Mouse (Mus musculus) spleen, adult 18-20 months (tissue): Measurements from ENCODE around the gene Tent4b.

Experiments
- DNase-seq, 2 experiments: peaks; one replicate each; pipeline ENCODE4 v3.0.0; 2022; ENCODE audit warnings: mixed read lengths in 2 of 2

The Tent4b gene

DNA sequence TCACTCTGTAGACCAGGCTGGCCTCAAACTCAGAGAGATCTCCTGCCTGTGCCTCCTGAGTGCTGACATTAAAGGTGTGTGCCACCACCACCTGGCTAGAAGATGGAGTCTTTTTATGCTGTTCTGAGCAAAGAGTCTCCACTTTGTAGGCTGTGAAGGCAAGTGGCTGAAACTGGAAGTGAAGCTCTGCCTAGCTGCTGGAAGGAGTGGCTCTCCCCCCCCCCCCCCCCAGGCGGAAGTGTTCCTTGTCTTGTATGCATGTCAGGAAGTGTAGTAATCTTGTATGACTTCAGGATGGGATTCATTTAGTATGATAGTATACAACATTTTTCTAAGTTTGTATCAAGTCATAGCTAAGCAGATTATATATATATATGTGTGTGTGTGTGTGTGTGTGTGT, 29.8 kb downstream of the Tent4b start:
- no peak for DNase-seq

DNA sequence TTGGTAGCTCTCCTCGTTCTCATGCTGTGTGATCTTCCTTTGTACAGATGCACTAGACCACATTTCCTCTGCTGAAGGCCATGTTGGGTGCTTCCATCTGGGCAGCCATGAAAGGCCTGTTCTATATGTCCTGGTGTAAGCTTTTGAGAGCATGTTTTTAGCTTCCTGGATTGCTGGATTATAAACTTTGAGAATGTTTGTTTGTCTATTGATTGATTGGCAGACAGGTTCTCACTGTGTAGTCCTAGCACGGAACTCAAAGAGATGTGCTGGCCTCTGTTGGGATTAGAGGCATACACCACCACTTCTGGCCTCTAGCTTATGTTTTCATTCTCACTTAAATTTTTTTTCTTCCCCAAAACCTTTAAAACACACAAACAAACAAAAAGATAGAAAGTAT, 37.7 kb downstream of the Tent4b start:
- DNase-seq = no peak

DNA sequence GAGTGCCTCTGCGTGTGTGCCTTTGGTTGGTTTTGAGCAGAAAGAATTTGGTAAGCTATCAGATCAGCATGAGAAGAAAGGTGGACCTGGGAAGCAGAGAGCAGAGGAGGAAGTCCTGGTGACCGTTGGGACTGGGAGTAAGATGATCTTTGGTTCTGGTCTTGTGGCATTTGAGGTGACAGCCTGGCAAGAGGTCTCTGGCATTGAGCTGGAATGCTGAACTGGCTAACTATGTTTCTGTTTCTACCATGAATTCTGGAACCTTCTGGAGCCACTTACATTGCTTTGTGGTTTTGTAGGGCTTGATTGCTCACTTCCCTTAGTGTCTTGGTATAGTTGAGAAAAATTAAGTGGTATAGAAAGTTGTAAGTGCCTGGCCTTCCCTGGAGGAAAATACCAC, 38.6 kb downstream of the Tent4b start:
- DNase-seq = no peak

DNA sequence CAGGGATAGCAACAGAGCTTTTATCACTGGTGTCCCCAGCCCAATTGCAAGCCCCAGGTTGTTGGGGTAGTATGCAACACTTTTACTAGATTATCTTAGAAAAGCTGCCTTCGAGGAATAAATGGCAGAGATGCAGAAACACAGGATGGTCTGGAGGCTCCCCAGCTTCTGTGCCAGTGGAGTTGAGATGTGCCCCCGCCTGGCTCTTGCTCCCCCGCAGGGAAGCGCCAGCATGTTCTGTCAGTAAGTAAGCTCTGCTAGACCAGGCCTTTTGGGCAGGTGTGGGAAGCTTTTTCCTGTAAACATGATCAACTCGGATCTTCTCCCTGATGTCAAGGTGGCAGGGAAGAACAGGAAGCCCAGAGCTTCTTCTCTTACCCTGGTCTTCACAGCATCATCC, 40.3 kb downstream of the Tent4b start:
- no peak for DNase-seq

DNA sequence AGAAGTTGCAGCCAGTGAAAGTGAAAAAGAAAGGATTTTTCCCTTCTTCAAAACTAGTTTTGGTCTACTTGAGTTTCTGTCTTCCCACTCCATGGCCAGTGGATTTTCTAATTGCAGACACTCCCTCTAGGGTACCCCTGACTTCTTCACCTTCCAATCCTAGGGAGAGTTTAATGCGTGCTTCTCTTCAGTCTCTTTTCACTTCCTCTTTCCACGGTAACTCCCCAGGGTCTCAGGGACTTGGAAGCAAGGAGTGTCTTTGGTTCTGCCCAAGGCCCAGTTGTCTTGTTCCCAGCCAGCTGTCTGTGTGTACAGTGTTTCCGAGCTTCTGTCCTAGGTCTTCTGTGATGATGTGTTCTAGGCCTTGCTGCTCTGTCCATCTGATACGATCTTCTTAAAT, 42.9 kb downstream of the Tent4b start:
- DNase-seq = no peak

GRCm38 (mm10) chr8:88244298-88244697, 45.3 kb downstream of the Tent4b start:
- peak; percentile 38 to 59 for DNase-seq

DNA sequence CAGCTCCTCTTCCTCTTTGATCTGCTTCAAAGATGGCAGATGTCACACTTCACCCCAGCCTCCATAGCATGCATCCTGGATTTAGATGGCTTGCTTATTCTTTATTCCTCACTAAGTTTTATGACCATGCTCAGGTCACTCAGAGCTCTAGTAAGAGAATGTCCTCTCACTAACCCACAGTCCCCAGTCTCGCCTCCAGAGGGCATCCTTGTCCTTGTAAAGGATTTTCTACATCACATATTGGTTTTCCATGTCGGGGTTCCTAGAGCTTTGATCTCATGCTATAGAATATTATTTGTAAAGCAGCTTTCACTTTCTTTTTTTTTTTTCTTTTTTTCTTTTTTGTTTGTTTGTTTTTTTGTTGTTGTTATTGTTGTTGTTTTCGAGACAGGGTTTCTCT, 53.8 kb downstream of the Tent4b start:
- DNase-seq = peak in 1 of 2 experiments; percentile 34

DNA sequence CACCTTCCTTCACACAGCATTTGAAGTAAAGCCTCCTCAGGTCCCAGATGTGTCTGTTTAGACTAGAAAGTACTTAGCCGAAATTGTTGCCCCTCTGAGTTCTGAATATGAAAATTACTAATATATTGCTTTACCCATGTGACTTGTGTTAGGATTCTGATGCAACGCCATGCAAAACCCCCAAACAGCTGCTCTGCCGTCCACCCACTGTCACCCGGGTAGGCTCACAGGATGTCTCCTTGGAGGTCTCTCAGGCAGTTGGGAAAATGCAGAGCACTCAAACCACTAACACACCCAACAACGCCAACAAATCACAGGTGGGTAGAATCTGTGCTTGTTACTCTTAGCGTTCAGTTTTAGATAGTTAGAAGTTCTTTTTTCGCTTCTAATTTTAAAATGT, 55.9 kb downstream of the Tent4b start:
- no peak for DNase-seq

GRCm38 (mm10) chr8:88258024-88258423, 59.0 kb downstream of the Tent4b start:
- DNase-seq = no peak

DNA sequence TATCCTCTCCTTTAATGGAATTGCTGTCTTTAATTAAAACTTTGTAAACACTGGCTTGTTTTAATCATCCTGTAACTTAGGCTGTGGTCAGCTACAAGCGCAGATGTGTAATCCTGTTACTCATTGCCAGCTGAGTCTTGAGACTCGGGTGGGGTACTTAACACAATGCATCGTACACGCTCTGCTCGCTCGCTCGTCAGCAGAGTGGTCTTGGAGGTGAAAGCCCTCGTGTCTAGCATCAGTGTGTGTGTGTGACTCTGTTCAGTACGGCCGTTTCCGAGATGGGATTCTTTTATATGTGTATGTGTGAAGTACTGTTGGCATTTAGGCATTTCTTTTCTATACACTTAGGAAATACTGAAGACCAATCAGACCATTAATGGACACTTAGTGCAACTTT, 59.5 kb downstream of the Tent4b start:
- DNase-seq = no peak

GRCm38 (mm10) chr8:88260466-88260980, 61.5 kb downstream of the Tent4b start:
- no peak for DNase-seq

DNA sequence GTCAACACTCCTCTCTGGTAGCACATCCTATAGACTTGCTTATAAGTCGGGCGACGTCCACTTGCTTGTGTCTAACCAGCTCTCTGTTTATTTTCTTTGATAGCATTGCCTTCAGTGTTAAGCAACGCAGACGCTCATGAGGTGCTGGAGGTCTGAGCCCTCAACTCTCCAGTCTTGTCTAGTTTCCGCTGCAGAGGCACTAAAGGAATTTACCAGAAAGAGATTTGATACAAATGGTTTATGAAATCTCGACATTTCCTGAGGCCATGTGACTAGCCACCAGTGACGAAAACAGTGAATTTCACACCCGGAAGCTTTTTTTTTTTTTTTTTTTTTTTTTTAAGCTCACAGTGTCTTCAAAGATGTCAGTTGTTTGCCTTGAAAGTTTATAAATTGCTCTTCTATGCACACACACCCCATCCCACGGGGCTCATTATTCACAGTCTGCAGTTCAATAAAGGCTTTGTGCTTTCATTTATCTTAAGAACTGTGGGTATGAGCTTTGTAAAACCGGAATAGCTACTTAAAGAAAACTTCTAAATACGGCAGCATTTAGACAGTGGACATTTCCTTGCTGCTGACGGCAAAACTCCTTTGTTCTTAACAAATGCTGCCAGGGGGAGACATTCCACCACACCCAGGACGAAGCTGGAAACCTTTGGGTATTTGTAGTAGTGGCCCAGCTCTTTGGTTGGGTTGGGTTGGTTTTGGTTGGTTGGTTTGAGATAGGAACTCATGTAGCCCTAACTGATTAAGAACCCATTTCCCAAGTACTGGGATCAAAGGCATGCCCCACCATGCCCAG, 64.0 kb downstream of the Tent4b start:
- DNase-seq = no peak

DNA sequence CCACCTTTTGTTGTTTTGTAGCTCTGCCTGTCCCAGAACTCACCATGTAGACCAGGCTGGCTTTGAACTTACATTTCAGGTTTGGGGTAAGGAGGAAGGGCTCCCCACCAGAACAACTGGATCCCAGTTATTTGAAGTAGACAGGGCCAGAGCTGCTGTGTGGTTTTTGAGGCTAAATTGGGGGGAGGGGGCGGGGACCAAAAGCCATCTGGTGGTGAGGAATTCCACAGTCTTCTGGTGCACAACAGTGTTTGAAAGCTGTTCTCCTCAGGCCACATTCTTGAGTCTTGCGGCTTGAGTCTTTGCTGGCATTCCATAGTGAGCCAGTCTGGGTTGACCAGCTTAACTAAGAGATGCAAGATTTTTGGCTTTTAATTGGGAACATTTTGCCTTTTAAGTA, 66.5 kb downstream of the Tent4b start:
- no peak for DNase-seq

DNA sequence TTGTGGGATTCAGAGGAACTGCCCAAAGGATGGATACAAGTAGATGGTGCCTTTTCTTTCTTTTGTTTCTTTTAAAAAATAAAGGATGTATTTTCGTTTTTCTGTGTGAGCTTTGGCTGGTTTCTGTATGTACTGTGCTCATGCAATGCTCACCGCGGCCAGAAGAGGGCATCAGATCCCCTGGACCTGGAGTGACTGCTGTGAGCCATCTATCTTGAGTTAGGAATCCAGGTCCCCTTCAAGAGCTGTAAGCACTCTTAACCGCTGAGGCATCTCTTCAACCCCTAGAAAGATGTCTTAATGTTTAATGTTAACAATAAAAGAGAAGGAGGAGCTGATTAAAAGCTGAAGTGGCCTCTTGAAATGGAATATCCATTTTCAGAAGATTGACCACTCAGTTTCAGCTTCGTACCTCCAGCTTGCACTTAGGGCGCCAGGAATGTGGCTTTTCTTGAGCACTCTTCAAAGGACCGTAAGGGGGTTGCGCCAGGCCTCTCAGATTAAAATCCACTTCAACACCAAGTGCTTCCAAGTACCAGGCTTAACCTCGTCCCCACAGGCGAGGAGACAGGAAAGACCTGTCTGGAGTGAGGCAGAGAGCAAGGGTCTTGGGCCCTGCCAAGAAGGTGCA, 67.3 kb downstream of the Tent4b start:
- peak; percentile 66 to 83 for DNase-seq

- no peak for DNase-seq
These were observed 67.9 kb downstream of the Tent4b start for GRCm38 (mm10) chr8:88266801-88267403.

- no peak for DNase-seq
These were observed 70.3 kb downstream of the Tent4b start for GRCm38 (mm10) chr8:88269107-88269875.

GRCm38 (mm10) chr8:88270086-88270485, 71.1 kb downstream of the Tent4b start:
- no peak for DNase-seq

GRCm38 (mm10) chr8:88272231-88273050, 73.4 kb downstream of the Tent4b start, which contains the start of gene Adcy7:
TSS of gene Adcy7 (plus strand) at chr8:88272403.
- peak; percentile 46 to 79 for DNase-seq

- DNase-seq = no peak
These were observed 74.0 kb downstream of the Tent4b start for GRCm38 (mm10) chr8:88273051-88273430.

- DNase-seq = no peak
These were observed 75.1 kb downstream of the Tent4b start for GRCm38 (mm10) chr8:88274090-88274489.

- no peak for DNase-seq
These were observed 80.2 kb downstream of the Tent4b start for GRCm38 (mm10) chr8:88279220-88279619.

DNA sequence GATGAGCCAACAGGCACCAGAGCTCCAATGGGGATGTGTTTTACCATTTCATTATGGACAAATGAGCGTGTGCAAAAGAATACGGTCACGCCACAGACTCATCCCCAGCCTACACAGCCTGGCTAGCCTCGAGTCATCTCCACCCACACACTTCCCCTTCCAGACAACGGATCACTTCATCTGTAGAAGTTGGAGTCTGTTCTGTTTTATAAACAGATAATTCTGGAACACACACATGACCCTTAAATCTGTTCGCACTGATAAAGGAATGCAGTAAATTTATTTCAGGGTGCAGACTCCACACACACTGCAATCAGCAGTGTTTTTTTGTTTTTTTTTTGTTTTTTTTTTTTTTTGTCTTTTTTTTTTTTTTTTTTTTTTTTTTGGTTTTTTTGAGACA, 80.7 kb downstream of the Tent4b start:
- DNase-seq = no peak
